Mouse (Mus musculus) testis, postnatal 10 days (tissue): Measurements from ENCODE around the gene Henmt1.

ENCODE experiments used
- DNase-seq: peaks from one replicate; pipeline ENCODE4 v3.0.0; 2021; ENCODE audit warnings: low spot score

The Henmt1 gene

DNA sequence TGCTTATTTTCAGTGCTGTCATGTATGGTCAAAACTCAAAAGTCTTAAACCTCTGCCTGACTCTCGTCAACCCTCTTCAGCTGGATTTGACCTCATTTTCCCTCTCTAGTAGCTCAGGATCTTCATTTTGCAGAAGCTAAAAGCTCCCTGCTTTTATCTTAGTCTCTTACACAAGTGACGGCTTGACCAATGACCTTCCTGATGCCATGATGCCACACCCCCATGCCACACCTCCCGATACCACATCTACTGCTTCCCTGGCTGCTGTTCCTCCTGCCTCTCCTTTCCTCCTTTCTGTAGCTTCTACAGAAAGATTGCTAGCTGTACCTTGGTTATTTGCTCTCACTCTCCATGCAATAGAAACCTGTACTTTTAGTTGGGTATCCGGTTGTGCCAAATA is 58.1 kb downstream of the Henmt1 start:
- no peak for DNase-seq

DNA sequence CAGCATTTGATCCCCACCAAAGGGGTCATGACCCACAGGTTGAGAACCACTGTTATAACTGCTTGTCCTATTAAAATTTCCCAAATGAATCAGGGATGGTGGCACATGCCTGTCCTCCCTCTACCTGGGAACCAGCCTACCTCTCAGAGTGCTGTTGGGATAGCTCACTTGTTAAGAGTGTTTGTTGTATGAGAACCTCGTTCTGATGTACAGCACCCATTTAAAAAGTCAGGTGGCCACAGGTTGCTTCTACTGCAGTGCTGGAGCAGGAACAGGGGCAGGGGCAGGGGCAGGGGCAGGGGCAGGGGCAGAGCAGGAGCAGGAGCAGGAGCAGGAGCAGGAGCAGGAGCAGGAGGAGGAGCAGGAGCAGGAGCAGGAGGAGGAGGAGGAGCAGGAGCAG is 59.5 kb downstream of the Henmt1 start:
- DNase-seq = no peak

DNA sequence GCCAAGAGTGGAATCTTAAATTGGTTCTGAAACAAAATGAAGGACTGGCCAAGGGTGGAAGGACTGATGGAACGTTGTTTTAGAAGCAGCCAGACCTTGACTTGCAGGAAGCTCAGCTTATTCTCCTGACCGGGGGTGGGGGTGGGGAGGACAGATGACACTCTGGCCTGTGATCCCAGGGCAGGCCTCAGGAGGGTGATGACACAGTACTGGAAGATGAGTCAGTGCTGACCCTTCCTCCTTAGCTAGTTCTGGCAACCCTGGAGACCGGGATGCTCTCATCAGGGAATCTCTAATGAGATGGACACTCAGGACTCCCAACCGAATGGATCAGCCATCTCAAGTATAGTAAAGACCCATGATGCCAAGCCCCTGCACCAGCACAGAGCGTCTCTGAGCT is 66.1 kb downstream of the Henmt1 start:
- no peak for DNase-seq

DNA sequence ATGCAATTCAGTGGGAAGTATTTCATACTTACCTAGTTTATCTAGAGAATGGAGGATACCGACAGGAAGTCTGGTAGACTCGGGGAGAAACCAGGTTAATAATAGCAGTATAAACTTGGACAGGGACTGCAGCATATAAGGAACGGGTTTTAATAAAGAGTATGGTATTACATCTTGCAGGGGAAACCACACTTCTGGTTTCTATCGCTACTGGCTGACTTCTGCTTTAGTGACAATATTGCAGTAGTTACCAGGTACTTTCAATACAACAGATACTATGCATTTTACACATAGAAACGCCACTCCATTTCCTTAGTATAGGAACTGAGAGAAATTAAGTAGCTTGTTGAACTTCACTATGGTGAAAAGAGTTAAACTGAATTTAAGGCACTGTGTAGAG is 68.5 kb downstream of the Henmt1 start:
- no peak for DNase-seq
